Mouse (Mus musculus): ENCODE measurements around the gene Sp110.
"Not testable (repeated sequence)": the region's sequence is repeated elsewhere in the genome, so short reads cannot be mapped to it uniquely, and the experiment has no call there.

- not testable (repeated sequence) for TF ChIP-seq POLR2A (IDR thresholded peaks at IDR 0.05; ENCODE audit: insufficient read length, low read depth); MYOD1 (IDR thresholded peaks at IDR 0.05; ENCODE audit: control insufficient read depth in 1 of 3, insufficient read length in 2 of 3, low read depth in 2 of 3); REST (IDR thresholded peaks at IDR 0.05; ENCODE audit: insufficient read depth, insufficient read length); MYOG (IDR thresholded peaks at IDR 0.05; ENCODE audit: control insufficient read depth in 1 of 3, insufficient read depth in 1 of 3, insufficient read length in 2 of 3, low read depth in 2 of 3); POLR2AphosphoS2 (IDR thresholded peaks at IDR 0.05; ENCODE audit: insufficient read length, low read depth); SRF (IDR thresholded peaks at IDR 0.05; ENCODE audit: control insufficient read depth, insufficient read length, low read depth); CEBPB (IDR thresholded peaks at IDR 0.05; ENCODE audit: insufficient read depth, poor library complexity, severe bottlenecking); TCF12 (IDR thresholded peaks at IDR 0.05; ENCODE audit: insufficient read depth, poor library complexity, severe bottlenecking); E2F4 (IDR thresholded peaks at IDR 0.05; ENCODE audit: insufficient read depth); USF1 (IDR thresholded peaks at IDR 0.05; ENCODE audit: low read depth)
These were observed 20.1 kb upstream of the Sp110 start for GRCm38 (mm10) chr1:85618689-85619088.
